Mouse (Mus musculus) liver, embryonic 14.5 days (tissue): ENCODE data around the gene Klhdc8a. TPM values are rescaled to one million over a fixed set of nuclear protein-coding genes. Genes with fewer than 3 reads are reported as not detected.

ENCODE experiments used
- ATAC-seq: fragments of 200-750 bp; cut with Nextera tagmentation; 2 replicates; pipeline ENCODE4 v1.8.0; 2017; ENCODE audit warnings: moderate number of reproducible peaks, mild to moderate bottlenecking, moderate library complexity; ENCODE audit not compliant: insufficient read depth
- DNase-seq, 3 experiments: peaks; one replicate each; pipeline ENCODE4 v3.0.0-alpha.2; 2012 to 2013; ENCODE audit warnings: low read depth in 3 of 3, low spot score in 3 of 3
- H3K27ac ChIP-seq: fragments of 300-500 bp; sonication (generic); 2 replicates; pipeline ENCODE4 v1.5.1; 2014; ENCODE audit warnings: moderate library complexity, mild to moderate bottlenecking, control low read depth, inconsistent platforms
- H3K27me3 ChIP-seq: fragments of 300-500 bp; sonication (generic); 2 replicates; pipeline ENCODE4 v1.6.1; 2014; ENCODE audit warnings: mild to moderate bottlenecking, low read length, moderate library complexity; ENCODE audit not compliant: control insufficient read depth, insufficient read depth
- H3K36me3 ChIP-seq: fragments of 300-500 bp; sonication (generic); replicated peaks from 2 replicates; pipeline ENCODE4 v1.6.1; 2014; ENCODE audit warnings: low read depth; ENCODE audit not compliant: control insufficient read depth, insufficient read depth
- H3K4me1 ChIP-seq, 2 experiments: fragments of 200-500 bp in 1 of 2; fragments of 300-500 bp in 1 of 2; sonication (generic) in 1 of 2; replicated peaks; 2 replicates each; pipeline ENCODE4 v1.6.1; 2012 to 2014; ENCODE audit warnings: antibody characterized with exemption in 1 of 2, inconsistent platforms in 1 of 2, low read length in 1 of 2; ENCODE audit not compliant: control insufficient read depth in 2 of 2, insufficient read depth in 2 of 2
- H3K4me2 ChIP-seq: fragments of 300-500 bp; sonication (generic); 2 replicates; pipeline ENCODE4 v1.6.1; 2014; ENCODE audit warnings: low read depth, mild to moderate bottlenecking, control low read depth, moderate library complexity
- H3K4me3 ChIP-seq, 2 experiments: fragments of 200-500 bp in 1 of 2; fragments of 300-500 bp in 1 of 2; sonication (generic) in 1 of 2; 2 replicates each; pipeline ENCODE4 v1.5.1; 2012 to 2014; ENCODE audit warnings: low read depth in 2 of 2, low read length in 2 of 2, mild to moderate bottlenecking in 2 of 2, control low read depth in 1 of 2, inconsistent platforms in 1 of 2, moderate library complexity in 1 of 2; ENCODE audit not compliant: insufficient read depth in 1 of 2
- H3K9ac ChIP-seq: fragments of 300-500 bp; sonication (generic); replicated peaks from 2 replicates; pipeline ENCODE4 v1.6.1; 2014; ENCODE audit warnings: mild to moderate bottlenecking, control low read depth, moderate library complexity
- H3K9me3 ChIP-seq: fragments of 300-500 bp; sonication (generic); 2 replicates; pipeline ENCODE4 v1.6.1; 2016; ENCODE audit warnings: low read length, mixed read lengths; ENCODE audit not compliant: control insufficient read depth
- CTCF ChIP-seq: IDR thresholded peaks from 2 replicates; pipeline ENCODE4 v1.5.1; 2016; ENCODE audit warnings: antibody characterized with exemption, low read depth, control low read depth
- EP300 ChIP-seq: IDR thresholded peaks from 2 replicates; pipeline ENCODE4 v1.6.1; 2016; ENCODE audit warnings: antibody characterized with exemption, low read depth
- WGBS: fragments of 180-500 bp; shearing (Covaris S2); extraction: QIAGEN DNeasy Blood & Tissue Kit; methylation state at CpG from one replicate; pipeline ENCODE4 v1.1.7; 2014; ENCODE audit not compliant: insufficient replicate concordance; 5-methylcytosine and 5-hydroxymethylcytosine counted together
- polyA plus RNA-seq, 2 experiments: library from polyadenylated mRNA; depleted of rRNA in 1 of 2; stranded (reverse) in 1 of 2; unstranded in 1 of 2; fragments of >200 nt; fragmentation: Nextera tagmentation in 1 of 2; extraction: Ambion mirVana in 1 of 2; gene quantifications; 2 replicates each; pipeline versions ENCODE4 v1.2.1 to v1.2.3; 2012 to 2014

Klhdc8a gene
- polyA plus RNA-seq, 2 experiments = 0.04 to 0.13 TPM

DNA sequence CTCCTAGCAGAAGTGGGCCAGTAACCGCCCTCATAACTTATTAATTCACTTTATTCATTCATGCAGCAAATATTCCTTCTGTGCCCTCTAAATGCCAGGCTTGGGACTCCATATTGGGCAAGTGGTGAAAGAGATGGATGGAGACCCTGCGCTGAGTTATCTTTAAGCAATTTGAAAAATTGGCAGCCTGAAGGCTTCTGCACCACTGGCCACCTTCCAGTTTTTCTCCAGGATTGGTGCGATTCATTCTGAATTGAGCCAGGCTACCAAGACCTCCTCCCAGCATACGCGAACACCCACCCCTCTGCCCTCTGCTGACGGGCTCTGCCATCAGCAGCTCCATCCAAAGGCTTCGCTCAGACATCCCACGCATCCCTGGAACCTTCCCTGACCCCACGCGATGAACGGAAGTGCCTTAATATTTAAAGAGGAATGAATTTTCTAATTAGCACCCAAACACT lies 10.4 kb upstream of the Klhdc8a start:
- ATAC-seq = no peak
- H3K27ac ChIP-seq = no peak overlapping the region
- H3K27me3 ChIP-seq = no peaks in the 10 kb centered on the region
- H3K9ac ChIP-seq = no peak overlapping the region
- no peaks in the 10 kb centered on the region for H3K4me1 ChIP-seq
- H3K9me3 ChIP-seq = no peaks in the 10 kb centered on the region
- no peak for DNase-seq
- no peak for TF ChIP-seq CTCF
- no peak for TF ChIP-seq EP300
- WGBS = 33% methylated on average over 11 of the region's 11 CpGs
- H3K4me2 ChIP-seq = no peak overlapping the region
- H3K36me3 ChIP-seq = no peaks in the 10 kb centered on the region
- no peak overlapping the region for H3K4me3 ChIP-seq

GRCm38 (mm10) chr1:132289965-132290364 lies 8.5 kb upstream of the Klhdc8a start:
- no peak for DNase-seq
- no peaks in the 10 kb centered on the region for H3K9me3 ChIP-seq
- no peak overlapping the region for H3K4me3 ChIP-seq
- H3K27me3 ChIP-seq = no peaks in the 10 kb centered on the region
- ATAC-seq = no peak
- WGBS = 72% methylated on average over 6 of the region's 6 CpGs
- H3K27ac ChIP-seq = no peak overlapping the region
- H3K4me2 ChIP-seq = no peak overlapping the region
- TF ChIP-seq EP300 (no peak), CTCF (no peak)
- no peaks in the 10 kb centered on the region for H3K36me3 ChIP-seq
- no peak overlapping the region for H3K9ac ChIP-seq
- H3K4me1 ChIP-seq = no peaks in the 10 kb centered on the region

DNA sequence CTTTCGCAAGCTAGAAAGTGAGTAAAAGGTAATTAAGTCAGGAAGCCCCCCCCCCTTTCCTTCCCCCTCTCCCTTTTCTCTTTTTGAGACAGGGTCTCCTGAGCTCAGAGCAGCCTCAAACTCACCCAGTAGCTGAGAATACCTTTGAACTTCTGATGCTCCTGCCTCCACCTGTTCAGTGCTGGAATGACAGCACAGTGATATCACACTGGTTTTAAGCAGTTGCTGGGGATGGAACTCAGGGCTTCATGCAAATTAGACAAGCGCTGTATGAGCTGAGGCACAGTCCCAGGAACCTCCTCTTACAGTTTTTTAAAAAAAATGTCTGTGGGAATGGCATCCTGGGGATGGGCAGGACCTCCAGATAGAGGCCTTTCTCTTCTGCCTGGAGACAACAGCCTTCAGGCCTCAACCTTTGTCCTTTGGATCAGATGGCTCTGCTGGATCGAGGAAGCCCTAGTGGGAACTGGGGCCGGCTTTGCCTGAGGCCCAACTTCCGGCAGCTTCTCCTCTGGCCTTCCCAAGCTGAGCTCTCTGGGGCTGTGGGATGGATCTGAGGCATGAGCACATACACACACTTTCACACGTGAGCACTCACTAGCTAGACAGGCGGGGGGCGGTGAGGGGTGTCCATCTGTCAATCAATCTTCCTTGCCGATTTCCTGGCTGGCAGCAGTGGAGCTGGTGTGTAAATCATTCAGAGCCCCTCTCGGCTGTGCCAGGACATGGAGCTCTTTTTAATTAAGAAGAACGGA lies 7.3 kb upstream of the Klhdc8a start:
- H3K4me1 ChIP-seq = no peaks in the 10 kb centered on the region
- no peak overlapping the region for H3K27ac ChIP-seq
- H3K4me3 ChIP-seq = no peak overlapping the region
- TF ChIP-seq EP300 = no peak
- no peak for TF ChIP-seq CTCF
- no peaks in the 10 kb centered on the region for H3K27me3 ChIP-seq
- H3K36me3 ChIP-seq = no peaks in the 10 kb centered on the region
- no peak overlapping the region for H3K9ac ChIP-seq
- DNase-seq (no peak), ATAC-seq (no peak)
- H3K4me2 ChIP-seq = no peak overlapping the region
- WGBS = 49% methylated on average over 11 of the region's 11 CpGs
- no peaks in the 10 kb centered on the region for H3K9me3 ChIP-seq

GRCm38 (mm10) chr1:132291706-132292105 lies 6.7 kb upstream of the Klhdc8a start:
- Histone ChIP-seq H3K4me2 (no peak overlapping the region), H3K9ac (no peak overlapping the region), H3K27me3 (peaks cover 2% of the 10 kb centered on the region; the same call in 1 of the 2 replicates), H3K9me3 (no peaks in the 10 kb centered on the region), H3K4me1 (no peaks in the 10 kb centered on the region), H3K36me3 (no peaks in the 10 kb centered on the region), H3K4me3 (no peak overlapping the region), H3K27ac (no peak overlapping the region)
- DNase-seq (no peak), ATAC-seq (no peak)
- 59% methylated on average over 4 of the region's 4 CpGs for WGBS
- TF ChIP-seq CTCF (no peak), EP300 (no peak)

DNA sequence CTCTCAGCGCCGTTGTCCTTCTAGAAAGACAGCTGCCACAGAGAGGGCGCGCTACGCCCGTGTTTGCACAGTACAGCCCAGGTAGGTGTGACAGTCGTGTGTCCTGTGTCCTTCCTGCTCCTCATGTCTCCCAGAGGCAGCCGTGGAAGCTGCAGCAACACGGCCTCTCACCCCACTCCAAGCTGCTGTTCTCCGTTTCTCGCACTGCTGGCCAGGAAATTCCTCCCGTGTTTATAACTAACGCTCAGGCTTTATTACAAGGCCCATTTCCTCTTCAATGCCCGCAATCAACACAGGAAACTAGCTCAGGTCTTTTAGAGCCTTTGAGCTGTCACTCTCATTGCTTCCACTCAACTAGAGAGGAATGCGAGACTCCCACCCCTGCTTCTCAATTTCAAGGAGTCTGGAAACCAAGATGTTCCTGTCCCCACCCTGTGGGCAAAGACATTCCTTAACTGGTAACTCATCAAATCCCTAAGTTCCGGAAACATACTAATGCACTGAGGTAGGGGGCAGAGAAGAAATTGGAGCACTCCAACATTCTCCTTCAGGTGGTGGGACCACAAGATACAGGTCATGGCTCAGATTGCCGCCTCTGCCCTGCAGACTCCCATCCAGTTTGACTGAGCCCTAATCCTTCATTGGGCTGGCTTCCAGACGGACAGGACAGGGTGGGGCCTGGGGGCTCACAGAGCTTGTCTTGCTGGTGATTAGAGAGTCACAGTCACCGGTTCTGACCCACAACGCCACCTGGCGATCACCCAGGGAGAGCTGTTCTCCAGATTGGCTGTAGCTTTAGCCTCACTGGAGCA lies 5.9 kb upstream of the Klhdc8a start:
- Histone ChIP-seq H3K9ac (no peak overlapping the region), H3K9me3 (no peaks in the 10 kb centered on the region), H3K4me1 (no peaks in the 10 kb centered on the region), H3K4me2 (no peak overlapping the region), H3K27me3 (peaks cover 9% of the 10 kb centered on the region), H3K4me3 (no peak overlapping the region), H3K27ac (no peak overlapping the region), H3K36me3 (no peaks in the 10 kb centered on the region)
- ATAC-seq (no peak), DNase-seq (no peak)
- 39% methylated on average over 21 of the region's 21 CpGs for WGBS
- no peak for TF ChIP-seq EP300
- TF ChIP-seq CTCF = peak; percentile 54
